Mouse (Mus musculus) thymus, postnatal 4 days (tissue): ENCODE data around the gene Keap1.
"Not testable (repeated sequence)": the region's sequence is repeated elsewhere in the genome, so short reads cannot be mapped to it uniquely, and the experiment has no call there.

Experiments
- DNase-seq: peaks from one replicate; pipeline ENCODE4 v3.0.0; 2021

Keap1 gene

GRCm38 (mm10) chr9:21260491-21261040 is 21.4 kb upstream of the Keap1 start:
- no peak for DNase-seq

GRCm38 (mm10) chr9:21256349-21256748 is 17.2 kb upstream of the Keap1 start:
- DNase-seq, result not testable (repeated sequence)

- DNase-seq, result no peak
Observed at GRCm38 (mm10) chr9:21254690-21255089, 15.5 kb upstream of the Keap1 start.

- no peak for DNase-seq
Observed at GRCm38 (mm10) chr9:21251116-21251735, 12.1 kb upstream of the Keap1 start.

GRCm38 (mm10) chr9:21250509-21250908 is 11.3 kb upstream of the Keap1 start:
- no peak for DNase-seq

- DNase-seq, result no peak
Observed at GRCm38 (mm10) chr9:21249629-21250508, 10.7 kb upstream of the Keap1 start.

GRCm38 (mm10) chr9:21248326-21248725 is 9.2 kb upstream of the Keap1 start, which contains the start of gene S1pr5:
Gene S1pr5 (minus strand): TSS chr9:21248443.
- peak; percentile 44 for DNase-seq

- no peak for DNase-seq
Observed at GRCm38 (mm10) chr9:21246342-21246741, 7.2 kb upstream of the Keap1 start.

- no peak for DNase-seq
Observed at GRCm38 (mm10) chr9:21245113-21245487, 5.9 kb upstream of the Keap1 start.

GRCm38 (mm10) chr9:21244428-21245112 is 5.4 kb upstream of the Keap1 start:
- peak; percentile 47 for DNase-seq

- no peak for DNase-seq
Observed at GRCm38 (mm10) chr9:21243826-21244427, 4.8 kb upstream of the Keap1 start.

- DNase-seq, result peak; percentile 93
Observed at GRCm38 (mm10) chr9:21241343-21241742, 2.2 kb upstream of the Keap1 start.

GRCm38 (mm10) chr9:21239465-21239848 is 296 bp upstream of the Keap1 start:
- DNase-seq, result peak; percentile 31

- DNase-seq, result peak; percentile 22
Observed at GRCm38 (mm10) chr9:21238004-21238732, 993 bp downstream of the Keap1 start.

GRCm38 (mm10) chr9:21237368-21238003 is 1.7 kb downstream of the Keap1 start:
- peak; percentile 70 for DNase-seq

GRCm38 (mm10) chr9:21236991-21237367 is 2.2 kb downstream of the Keap1 start:
- DNase-seq, result peak; percentile 36

GRCm38 (mm10) chr9:21235341-21235740 is 3.8 kb downstream of the Keap1 start:
- no peak for DNase-seq

- no peak for DNase-seq
Observed at GRCm38 (mm10) chr9:21233805-21234204, 5.4 kb downstream of the Keap1 start.

GRCm38 (mm10) chr9:21233366-21233765 is 5.8 kb downstream of the Keap1 start:
- no peak for DNase-seq

- DNase-seq, result no peak
Observed at GRCm38 (mm10) chr9:21232867-21233266, 6.3 kb downstream of the Keap1 start.

GRCm38 (mm10) chr9:21231551-21231950 is 7.6 kb downstream of the Keap1 start:
- no peak for DNase-seq

GRCm38 (mm10) chr9:21227342-21227741 is 11.8 kb downstream of the Keap1 start:
- peak; percentile 61 for DNase-seq
